In the genomic region with DNA sequence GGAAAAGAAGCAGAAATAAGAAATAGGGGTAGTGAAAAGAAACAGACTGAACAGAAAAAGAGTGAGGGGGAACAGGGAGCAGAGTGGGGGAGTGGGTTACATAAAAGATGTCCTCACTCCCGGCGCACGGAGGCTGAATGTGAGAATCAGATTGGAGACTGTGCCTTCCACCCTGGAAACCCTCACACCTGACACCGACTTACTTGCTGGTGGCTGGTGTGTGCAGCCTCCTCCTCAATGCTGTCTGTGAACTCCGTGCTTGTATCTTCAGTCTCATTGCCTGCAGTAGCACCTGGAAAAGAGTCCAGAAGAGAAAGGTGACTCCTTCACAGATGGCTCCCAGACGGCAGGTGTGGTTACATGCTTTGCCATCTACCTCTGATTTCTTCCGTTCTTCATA, we compare ENCODE assay signal across 27 mouse cellular contexts. TPM values are rescaled to one million over a fixed set of nuclear protein-coding genes. Genes with fewer than 3 reads are reported as not detected.
"Had no signal": no experiment of that assay in that cellular context is flagged by ENCODE, and none has a peak within 500 bp of the region (broad histone marks: within the 10 kb centered on the region; RNA-seq: fewer than 3 reads in every experiment).

No protein-coding gene starts in this region.

- H3K27me3 ChIP-seq: midbrain, embryonic 13.5 days; midbrain, embryonic 15.5 days; neural tube, embryonic 13.5 days; neural tube, embryonic 15.5 days; stomach, embryonic 15.5 days had no signal

- H3K4me3 ChIP-seq: midbrain, embryonic 13.5 days; midbrain, embryonic 15.5 days; myocyte; neural tube, embryonic 13.5 days; neural tube, embryonic 15.5 days; stomach, embryonic 15.5 days had no signal

- DNase-seq: lung, adult 18-20 months; lung, embryonic 14.5 days; lung, postnatal 10 days; lung, postnatal 4 days; retina, postnatal 1 day; right cerebral cortex, adult 18-20 months; right cerebral cortex, postnatal 25 days; right cerebral cortex, postnatal 4 days; spleen, adult 18-20 months; thymus, adult 2 months; thymus, postnatal 25 days; thymus, postnatal 4 days had no signal

- H3K4me1 ChIP-seq: midbrain, embryonic 13.5 days; midbrain, embryonic 15.5 days; neural tube, embryonic 13.5 days; neural tube, embryonic 15.5 days; stomach, embryonic 15.5 days had no signal

- H3K27ac ChIP-seq: midbrain, embryonic 13.5 days; midbrain, embryonic 15.5 days; neural tube, embryonic 13.5 days; neural tube, embryonic 15.5 days; stomach, embryonic 15.5 days; stomach, postnatal 0 days had no signal

- H3K4me2 ChIP-seq: lung, embryonic 14.5 days; midbrain, embryonic 11.5 days; midbrain, embryonic 13.5 days; midbrain, embryonic 15.5 days; neural tube, embryonic 13.5 days; neural tube, embryonic 15.5 days; stomach, embryonic 15.5 days had no signal

- ATAC-seq: midbrain, embryonic 13.5 days; midbrain, embryonic 15.5 days had no signal

- H3K9ac ChIP-seq: lung, embryonic 14.5 days; midbrain, embryonic 13.5 days; midbrain, embryonic 15.5 days; neural tube, embryonic 13.5 days; neural tube, embryonic 15.5 days; stomach, embryonic 15.5 days had no signal

- H3K36me3 ChIP-seq: midbrain, embryonic 13.5 days; midbrain, embryonic 15.5 days; stomach, embryonic 15.5 days had no signal

- H3K9me3 ChIP-seq: midbrain, embryonic 13.5 days; midbrain, embryonic 15.5 days; neural tube, embryonic 13.5 days; neural tube, embryonic 15.5 days; stomach, embryonic 15.5 days had no signal

RNA-seq across cellular contexts. Expression of a gene that starts 56.1 kb away (rescaled TPM):
- total RNA-seq: megakaryocyte, adult 5-6 weeks; megakaryocyte-erythroid progenitor cell, adult 5-6 weeks had no signal
- polyA plus RNA-seq: lung, embryonic 14.5 days; lung, embryonic 16.5 days; midbrain, embryonic 11.5 days; midbrain, embryonic 13.5 days; midbrain, embryonic 15.5 days; myocyte; neural tube, embryonic 11.5 days; neural tube, embryonic 13.5 days; neural tube, embryonic 15.5 days; small intestine, adult 2 months; stomach, embryonic 15.5 days; stomach, postnatal 0 days; testis, adult 2 months; thymus, adult 2 months; urinary bladder, adult 2 months had no signal
